Mouse (Mus musculus) MEL-GATA-1-ER (cell line): ENCODE results near the gene Rab31.

ENCODE experiments used
- DNase-seq: peaks from one replicate; pipeline ENCODE4 v3.0.0-alpha.2; 2012; ENCODE audit warnings: low read depth; ENCODE audit errors: extremely low read depth

Gene Rab31

GRCm38 (mm10) chr17:65739874-65740725, 32.5 kb downstream of the Rab31 start:
- no peak for DNase-seq

GRCm38 (mm10) chr17:65737622-65738021, 34.9 kb downstream of the Rab31 start:
- no peak for DNase-seq

DNA sequence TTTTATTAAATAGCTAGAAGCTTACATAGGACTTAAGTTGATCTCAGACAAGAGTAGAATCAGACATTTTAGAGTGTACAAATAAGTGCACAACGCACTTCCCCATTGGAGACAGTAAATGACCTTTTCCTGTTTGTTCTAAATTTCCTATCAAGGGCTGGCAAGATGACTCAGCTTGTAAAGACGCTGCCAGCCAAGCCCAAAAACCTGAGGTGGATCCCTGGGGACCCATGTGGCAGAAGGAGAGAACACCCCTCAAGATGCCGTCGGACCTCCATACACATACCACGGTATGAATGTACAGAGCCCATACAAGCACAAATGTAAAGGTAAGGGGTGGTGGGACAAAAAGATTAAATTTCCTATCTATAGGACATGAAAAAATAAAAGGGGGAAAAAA, 35.4 kb downstream of the Rab31 start:
- no peak for DNase-seq

DNA sequence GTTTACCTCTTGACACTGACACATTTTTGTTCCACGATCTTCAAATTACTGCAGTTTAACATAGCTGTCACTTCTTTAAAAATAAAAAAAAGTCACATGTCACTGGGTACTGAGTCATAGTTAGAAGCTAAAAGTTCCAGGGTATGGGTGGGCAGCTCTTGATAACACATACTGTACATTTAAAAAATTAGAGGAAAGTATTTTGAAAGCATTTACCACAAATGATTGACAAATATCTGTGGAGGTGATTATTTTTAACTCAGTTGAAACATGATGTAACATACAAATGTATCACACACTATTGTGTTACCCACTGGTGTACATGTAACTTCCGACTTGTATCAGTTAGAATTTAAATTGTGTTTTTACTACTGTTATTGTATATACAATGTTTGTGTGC, 37.5 kb downstream of the Rab31 start:
- DNase-seq, result no peak

DNA sequence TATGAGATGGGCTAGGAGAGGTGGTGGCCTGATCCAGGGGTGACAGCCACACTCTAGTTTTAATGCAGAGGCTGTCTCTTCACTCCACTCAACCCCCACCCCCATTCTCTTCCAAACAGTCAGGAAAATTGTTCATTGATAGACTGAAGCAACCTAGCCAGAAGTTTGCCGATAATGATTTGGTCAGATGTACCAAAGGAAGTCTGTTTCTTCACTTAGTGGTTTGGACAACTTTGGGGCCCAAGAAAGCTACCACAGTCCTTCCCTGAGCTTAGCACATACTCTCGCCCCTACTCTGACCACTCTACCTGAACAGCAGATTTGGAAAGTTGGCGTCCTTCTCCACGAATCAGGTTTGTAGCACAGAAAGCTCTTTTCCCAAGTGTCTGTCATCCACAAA, 39.9 kb downstream of the Rab31 start:
- DNase-seq, result no peak

DNA sequence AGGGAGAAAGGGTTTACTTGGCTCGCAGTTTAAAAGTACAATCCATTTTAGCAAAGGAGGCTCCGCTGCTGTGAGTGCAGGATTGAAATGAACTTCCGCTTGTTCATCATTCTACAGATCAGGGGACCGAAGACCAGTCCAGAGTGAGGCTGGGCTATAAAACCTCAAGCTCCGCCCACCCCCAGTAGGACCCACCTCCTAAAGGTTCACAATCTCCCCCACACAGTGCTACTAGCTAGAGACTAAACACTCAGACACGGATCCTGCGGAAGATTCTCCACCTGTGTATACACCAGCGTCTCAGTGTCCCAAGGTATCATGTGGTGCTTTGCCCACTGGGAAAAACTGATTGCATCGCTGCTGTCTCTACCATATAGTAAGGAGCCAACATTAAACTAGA, 40.8 kb downstream of the Rab31 start:
- DNase-seq, result no peak

DNA sequence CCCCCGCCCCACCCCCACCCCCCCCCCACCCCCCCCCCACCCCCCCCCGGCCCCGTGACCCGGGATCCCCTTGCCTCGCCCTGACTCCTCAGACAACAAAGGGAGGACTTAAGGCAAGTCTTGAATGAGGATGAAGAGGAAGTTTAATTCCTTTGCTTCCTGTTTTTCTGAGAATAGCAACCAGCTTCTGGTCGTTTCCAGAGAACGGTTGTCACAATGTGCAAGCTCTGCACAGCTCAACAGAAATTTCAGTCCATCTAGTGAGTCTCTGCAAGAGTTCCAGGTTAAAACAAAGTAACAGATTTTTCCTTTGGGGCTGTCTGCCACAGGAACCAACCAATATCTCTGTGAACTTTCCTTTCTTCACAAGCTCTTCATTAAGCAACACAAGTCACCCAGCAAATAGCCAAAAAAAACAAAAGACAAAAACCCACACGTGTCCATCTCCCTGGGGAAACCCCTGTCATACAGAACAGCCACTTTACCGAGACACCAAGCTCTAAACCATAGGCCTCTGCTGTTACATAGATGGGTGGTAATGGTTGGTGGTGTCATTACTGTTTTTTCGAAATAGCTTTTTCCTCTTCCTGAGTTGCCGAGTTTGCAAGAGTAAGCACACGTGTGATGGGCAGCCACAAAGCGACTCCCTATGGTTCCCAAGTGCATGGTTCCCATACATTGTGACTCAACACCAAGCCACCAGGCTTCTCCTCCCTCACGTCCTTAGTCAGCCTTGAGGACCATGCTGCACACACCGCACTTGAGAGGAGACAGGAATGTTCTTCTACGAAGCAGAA, 42.4 kb downstream of the Rab31 start:
- DNase-seq, result peak; percentile 42

DNA sequence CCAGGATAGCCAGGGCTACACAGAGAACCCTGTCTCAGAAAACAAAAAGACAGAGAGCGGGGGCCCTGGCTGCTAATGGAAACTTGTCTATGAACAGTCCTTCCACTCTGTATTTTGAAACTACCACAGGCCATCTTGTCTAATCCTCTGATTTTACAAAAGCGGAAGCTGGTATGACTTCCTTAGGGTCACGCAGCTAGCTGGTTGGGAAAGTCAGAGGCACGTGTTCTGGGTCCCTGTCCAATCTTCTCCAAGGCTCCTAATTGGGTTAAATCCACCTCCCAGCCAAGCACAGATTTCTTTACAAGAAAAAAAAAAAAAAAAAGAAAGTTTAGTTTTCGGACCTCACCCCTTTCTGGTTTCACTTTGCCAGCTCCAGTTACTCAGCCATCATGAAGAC, 45.8 kb downstream of the Rab31 start:
- DNase-seq, result no peak

GRCm38 (mm10) chr17:65726274-65726673, 46.3 kb downstream of the Rab31 start:
- no peak for DNase-seq

- DNase-seq, result no peak
Observed at GRCm38 (mm10) chr17:65725814-65726213, 46.7 kb downstream of the Rab31 start.

- no peak for DNase-seq
Observed at GRCm38 (mm10) chr17:65725381-65725780, 47.2 kb downstream of the Rab31 start.

GRCm38 (mm10) chr17:65724254-65724653, 48.3 kb downstream of the Rab31 start:
- no peak for DNase-seq

GRCm38 (mm10) chr17:65723633-65724032, 48.9 kb downstream of the Rab31 start:
- no peak for DNase-seq

DNA sequence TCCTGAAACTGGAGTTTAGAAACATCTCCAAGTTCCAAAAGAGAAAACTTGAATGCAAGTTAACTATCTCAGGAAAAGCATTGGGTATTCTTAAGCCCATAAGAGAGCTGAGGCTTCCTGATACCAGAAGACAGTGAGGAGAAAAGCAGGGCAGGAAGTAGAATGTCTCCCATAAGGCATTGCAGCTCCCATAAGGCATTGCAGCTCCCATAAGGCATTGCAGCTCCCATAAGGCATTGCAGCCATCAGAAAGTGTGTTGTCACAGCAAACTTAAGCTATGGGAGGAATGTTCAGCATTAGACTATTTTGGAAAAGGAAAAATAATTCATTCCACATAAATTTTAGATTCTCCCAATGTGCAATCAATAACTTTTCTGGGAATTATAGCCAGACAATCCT, 51.2 kb downstream of the Rab31 start:
- no peak for DNase-seq

- DNase-seq, result no peak
Observed at GRCm38 (mm10) chr17:65719826-65720225, 52.7 kb downstream of the Rab31 start.

GRCm38 (mm10) chr17:65718578-65718977, 54.0 kb downstream of the Rab31 start:
- DNase-seq, result no peak

DNA sequence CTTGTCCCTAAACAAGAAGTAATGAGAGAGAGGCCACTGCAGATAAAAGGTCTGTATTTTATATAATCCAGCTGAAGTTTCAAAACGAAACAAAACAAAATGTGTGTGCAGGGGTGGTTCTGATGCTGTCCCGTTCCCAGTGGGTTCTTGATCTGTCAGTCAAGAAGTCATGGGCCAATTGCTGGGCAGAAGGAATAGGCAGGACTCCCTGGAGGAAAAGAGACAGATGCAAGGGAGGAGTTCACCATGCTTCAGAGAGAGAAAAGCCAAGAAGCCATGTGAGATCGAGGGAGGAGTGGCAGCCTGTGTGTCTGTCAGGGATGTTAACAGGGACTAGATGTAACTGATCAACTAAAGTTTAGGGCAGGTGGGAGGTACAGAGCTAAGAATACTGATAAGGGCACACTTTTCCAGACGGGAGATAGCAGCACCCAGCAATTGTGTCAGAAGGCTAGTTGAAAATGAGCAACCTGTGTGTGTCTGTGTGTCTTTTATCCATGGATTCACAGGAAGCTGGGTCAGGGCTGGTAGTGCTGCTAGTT, 54.8 kb downstream of the Rab31 start:
- no peak for DNase-seq

- no peak for DNase-seq
Observed at GRCm38 (mm10) chr17:65714060-65714459, 58.5 kb downstream of the Rab31 start.

- DNase-seq, result no peak
Observed at GRCm38 (mm10) chr17:65712861-65713535, 59.6 kb downstream of the Rab31 start.

GRCm38 (mm10) chr17:65711779-65712178, 60.8 kb downstream of the Rab31 start:
- no peak for DNase-seq

DNA sequence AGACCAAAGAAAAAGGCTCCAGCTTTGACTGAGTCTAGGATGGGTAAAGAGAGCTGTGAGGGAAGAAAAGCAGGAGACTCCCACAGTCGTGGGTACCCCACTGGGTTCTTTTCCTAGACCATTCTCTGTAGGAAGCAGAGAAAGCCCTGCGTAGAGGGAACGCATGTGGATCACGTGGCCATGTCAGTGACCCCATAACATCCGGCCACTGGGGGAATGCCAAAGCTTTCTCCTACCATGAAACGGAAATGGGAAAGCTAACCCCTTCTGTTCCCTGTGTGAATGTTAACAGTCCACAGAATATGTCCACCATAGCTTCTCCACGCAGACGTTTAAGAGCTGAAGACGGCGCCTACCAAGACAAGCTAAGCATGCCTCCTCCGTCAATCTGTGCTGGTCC, 62.0 kb downstream of the Rab31 start:
- DNase-seq, result no peak

DNA sequence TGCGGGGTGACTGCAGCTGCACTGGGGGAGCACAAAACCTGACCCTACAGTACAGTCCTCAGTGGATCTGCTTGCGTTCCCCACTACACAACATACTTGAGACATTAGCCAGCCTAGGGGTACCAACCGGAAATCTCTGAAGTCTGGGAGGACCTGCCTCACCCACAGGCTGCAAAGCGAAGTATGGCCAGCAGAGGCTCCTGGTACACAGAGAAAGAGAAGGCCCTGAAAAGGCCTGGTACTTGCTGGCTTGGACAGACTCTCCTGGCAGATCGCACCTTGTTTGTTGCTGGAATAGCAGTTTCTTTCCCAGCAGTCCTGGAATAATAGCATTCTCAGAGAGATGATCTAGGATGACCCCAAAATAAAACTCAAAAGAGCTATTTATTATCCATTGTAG, 66.3 kb downstream of the Rab31 start:
- no peak for DNase-seq
